Comparison of ENCODE assay signal across 8 mouse cellular contexts in genomic region chr11:61377881-61378613, GRCm38 (mm10). TPM values are rescaled to one million over a fixed set of nuclear protein-coding genes. Genes with fewer than 3 reads are reported as not detected.
DNase-seq lines count a peak whose midpoint lies in the region; ATAC-seq and TF ChIP-seq lines count a peak whose summit lies in the region.

Slc47a1 (minus strand) TSS chr11:61378345.

- peak within 1 kb of the TSS; percentile 52 for H3K4me2 ChIP-seq in hindbrain, embryonic 15.5 days
- H3K4me2 ChIP-seq in liver, embryonic 11.5 days = peak within 1 kb of the TSS; percentile 65
- peak within 1 kb of the TSS; percentile 50 for H3K4me2 ChIP-seq in neural tube, embryonic 13.5 days

- WGBS in hindbrain, embryonic 15.5 days = 20% methylated on average over 39 of the region's 39 CpGs
- 16% methylated on average over 39 of the region's 39 CpGs for WGBS in liver, embryonic 11.5 days
- WGBS in neural tube, embryonic 13.5 days = 16% methylated on average over 39 of the region's 39 CpGs

- TF ChIP-seq CTCF in gastrocnemius, adult 2 months (IDR thresholded peaks at IDR 0.05) = no peak

- H3K27ac ChIP-seq in gastrocnemius, adult 2 months = peak within 1 kb of the TSS; percentile 64
- no peak within 1 kb of the TSS for H3K27ac ChIP-seq in hindbrain, embryonic 15.5 days (replicated peaks)
- H3K27ac ChIP-seq in liver, embryonic 11.5 days (ENCODE audit: low read depth, low read length) = no peak within 1 kb of the TSS
- no peak within 1 kb of the TSS for H3K27ac ChIP-seq in neural tube, embryonic 13.5 days (replicated peaks)

- H3K36me3 ChIP-seq in erythroblast, embryonic 14.5 days (ENCODE audit: control insufficient read depth) = no peaks in the 10 kb centered on the region; the same call in 1 of the 2 replicates
- no peaks in the 10 kb centered on the region for H3K36me3 ChIP-seq in hindbrain, embryonic 15.5 days
- H3K36me3 ChIP-seq in liver, embryonic 11.5 days (ENCODE audit: control insufficient read depth, insufficient read depth, low read length) = no peaks in the 10 kb centered on the region
- no peaks in the 10 kb centered on the region for H3K36me3 ChIP-seq in neural tube, embryonic 13.5 days

- DNase-seq in gastrocnemius, adult 2 months = peak; percentile 74
- peak; percentile 39 for DNase-seq in liver, embryonic 11.5 days (ENCODE audit: low spot score)
- no peak for DNase-seq in left cerebral cortex, postnatal 25 days (ENCODE audit: low spot score in 2 of 2)

- H3K27me3 ChIP-seq in erythroblast, embryonic 14.5 days (ENCODE audit: control insufficient read depth) = peaks cover 31% of the 10 kb centered on the region
- H3K27me3 ChIP-seq in hindbrain, embryonic 15.5 days = peaks cover 28% of the 10 kb centered on the region
- H3K27me3 ChIP-seq in liver, embryonic 11.5 days (replicated peaks; ENCODE audit: control insufficient read depth, insufficient read depth, low read length) = peaks cover 42% of the 10 kb centered on the region
- H3K27me3 ChIP-seq in neural tube, embryonic 13.5 days = peaks cover 44% of the 10 kb centered on the region

- H3K9ac ChIP-seq in hindbrain, embryonic 15.5 days = no peak within 1 kb of the TSS
- no peak within 1 kb of the TSS for H3K9ac ChIP-seq in liver, embryonic 11.5 days (ENCODE audit: low read depth, low read length)
- H3K9ac ChIP-seq in neural tube, embryonic 13.5 days = no peak within 1 kb of the TSS

- ATAC-seq in erythroblast, adult 5-6 weeks (replicated peaks; ENCODE audit: low FRiP score, poor library complexity, severe bottlenecking) = no peak
- no peak for ATAC-seq in hindbrain, embryonic 15.5 days (ENCODE audit: low FRiP score, low read depth)
- ATAC-seq in liver, embryonic 11.5 days (replicated peaks; ENCODE audit: low FRiP score) = no peak
- ATAC-seq in neural tube, embryonic 13.5 days (ENCODE audit: low read depth) = no peak
- no peak for ATAC-seq in erythroid progenitor cell, adult 5-6 weeks (replicated peaks; ENCODE audit: low FRiP score, poor library complexity, severe bottlenecking)

- intact Hi-C loops in gastrocnemius, adult 2 months (cut with DNase I) = loop anchor here (2.0 kb wide), 1 partner anchor 21 kb away; no protein-coding TSS in a partner anchor
- intact Hi-C loops in left cerebral cortex, postnatal 25 days (cut with DNase I) = loop anchor here (10.0 kb wide), 1 partner anchor 883 kb away; no protein-coding TSS in a partner anchor

- H3K4me1 ChIP-seq in erythroblast, embryonic 14.5 days (ENCODE audit: control insufficient read depth) = no peaks in the 10 kb centered on the region
- peaks cover 5% of the 10 kb centered on the region for H3K4me1 ChIP-seq in hindbrain, embryonic 15.5 days (replicated peaks)
- 0 out of 2 replicates have a peak, but pooled peaks cover 5% of the 10 kb centered on the region for H3K4me1 ChIP-seq in liver, embryonic 11.5 days (replicated peaks; ENCODE audit: control insufficient read depth, insufficient read depth, low read length)
- peaks cover 7% of the 10 kb centered on the region for H3K4me1 ChIP-seq in neural tube, embryonic 13.5 days (replicated peaks)

- peaks cover 3% of the 10 kb centered on the region; the same call in 1 of the 2 replicates for H3K9me3 ChIP-seq in erythroblast, embryonic 14.5 days (ENCODE audit: control insufficient read depth, low read length)
- no peaks in the 10 kb centered on the region for H3K9me3 ChIP-seq in hindbrain, embryonic 15.5 days
- no peaks in the 10 kb centered on the region for H3K9me3 ChIP-seq in liver, embryonic 11.5 days (ENCODE audit: control insufficient read depth, low read length)
- H3K9me3 ChIP-seq in neural tube, embryonic 13.5 days = no peaks in the 10 kb centered on the region

- peak within 1 kb of the TSS; percentile 16 for H3K4me3 ChIP-seq in erythroblast, embryonic 14.5 days (replicated peaks)
- peak within 1 kb of the TSS; percentile 67 for H3K4me3 ChIP-seq in gastrocnemius, adult 2 months
- H3K4me3 ChIP-seq in hindbrain, embryonic 15.5 days = peak within 1 kb of the TSS; percentile 17
- peak within 1 kb of the TSS; percentile 36 for H3K4me3 ChIP-seq in liver, embryonic 11.5 days (ENCODE audit: low read depth, low read length)
- peak within 1 kb of the TSS; percentile 10; the same call in 1 of the 2 replicates for H3K4me3 ChIP-seq in neural tube, embryonic 13.5 days

RNA-seq across cellular contexts. Expression of gene Slc47a1, which starts in this region (rescaled TPM):
- not detected in 2 replicates for polyA plus RNA-seq in erythroblast, embryonic 14.5 days (2012)
- total RNA-seq in erythroblast, adult 5-6 weeks (2015; ENCODE audit: low replicate concordance) = not detected in 2 replicates
- total RNA-seq in erythroblast, adult 5-6 weeks (2017; ENCODE audit: low replicate concordance) = not detected in 2 replicates
- 10 to 100 TPM; 13.4 to 24.4 TPM for total RNA-seq in gastrocnemius, adult 2 months (2021)
- 0.19 and 0.63 TPM in 2 replicates for polyA plus RNA-seq in hindbrain, embryonic 15.5 days (2015; fragmentation: Nextera tagmentation; extraction: Ambion mirVana)
- polyA plus RNA-seq in liver, embryonic 11.5 days (2014; fragmentation: Nextera tagmentation; extraction: Ambion mirVana) = 1.4 TPM in 2 replicates
- 0.22 TPM in 1 of 2 replicates, not detected in the other for polyA plus RNA-seq in neural tube, embryonic 13.5 days (2015; fragmentation: Nextera tagmentation; extraction: Ambion mirVana)
- total RNA-seq in left cerebral cortex, postnatal 25 days (2021) = 1 to 10 TPM; 1.7 to 2.6 TPM
- total RNA-seq in erythroid progenitor cell, adult 5-6 weeks (2015; ENCODE audit: low replicate concordance) = not detected in 2 replicates
- not detected in 2 replicates for total RNA-seq in erythroid progenitor cell, adult 5-6 weeks (2017; ENCODE audit: low replicate concordance)

Comparison
In these comparisons a context has a peak if more than half of its experiments do, and no peak if none do; other contexts are left out.
1. H3K4me3 ChIP-seq: peak in every context shown above with its lines; median percentile 67 in gastrocnemius, adult 2 months; 36 in liver, embryonic 11.5 days; 17 in hindbrain, embryonic 15.5 days; 16 in erythroblast, embryonic 14.5 days; 10 in neural tube, embryonic 13.5 days.
2. DNase-seq: peak in gastrocnemius, adult 2 months (single experiment) and liver, embryonic 11.5 days (single experiment); none in left cerebral cortex, postnatal 25 days (0 of 2).
3. Peak in every context shown above with its lines, with median percentiles within 50 percentile points of each other: H3K4me2 ChIP-seq.